Mouse (Mus musculus) common myeloid progenitor, adult 5-6 weeks (primary cell): ENCODE data around the gene Ap2s1. TPM values are rescaled to one million over a fixed set of nuclear protein-coding genes. Genes with fewer than 3 reads are reported as not detected.

Experiments used
- ATAC-seq: replicated peaks from 2 replicates; pipeline ENCODE4 v1.8.0; 2016; ENCODE audit warnings: low read depth, mild to moderate bottlenecking, moderate TSS enrichment, inconsistent platforms; ENCODE audit not compliant: poor library complexity, severe bottlenecking
- total RNA-seq: library from RNA; stranded (forward); fragments of 200-1000, 187-1606 nt; gene quantifications from 2 replicates; pipeline ENCODE4 v1.2.3, GENCODE M21; 2017

The Ap2s1 gene
- total RNA-seq, 1 experiment from 2014 or later = 72.4 TPM

- ATAC-seq = no peak
These were observed 47.4 kb downstream of the Ap2s1 start for GRCm38 (mm10) chr7:16785541-16786083.

DNA sequence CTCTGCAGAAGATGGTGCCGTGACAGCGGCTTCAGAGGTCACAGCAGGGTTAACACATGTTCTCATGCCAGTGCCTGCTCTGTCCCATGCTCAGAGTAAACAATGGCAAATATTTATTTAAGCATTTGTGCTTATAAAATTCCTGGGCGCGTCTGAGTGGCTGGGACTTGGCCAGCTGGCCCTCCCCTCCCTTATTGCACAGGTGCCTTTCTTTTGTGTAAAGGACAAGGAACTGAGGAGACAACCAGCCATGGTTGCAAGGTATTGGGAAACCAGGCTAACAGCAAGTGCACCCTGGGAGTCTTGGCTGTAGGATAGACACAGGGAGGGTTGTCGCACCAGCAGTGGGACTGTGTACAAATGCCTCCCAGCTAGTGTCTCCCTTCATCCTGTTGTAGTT, 54.1 kb downstream of the Ap2s1 start:
- no peak for ATAC-seq

DNA sequence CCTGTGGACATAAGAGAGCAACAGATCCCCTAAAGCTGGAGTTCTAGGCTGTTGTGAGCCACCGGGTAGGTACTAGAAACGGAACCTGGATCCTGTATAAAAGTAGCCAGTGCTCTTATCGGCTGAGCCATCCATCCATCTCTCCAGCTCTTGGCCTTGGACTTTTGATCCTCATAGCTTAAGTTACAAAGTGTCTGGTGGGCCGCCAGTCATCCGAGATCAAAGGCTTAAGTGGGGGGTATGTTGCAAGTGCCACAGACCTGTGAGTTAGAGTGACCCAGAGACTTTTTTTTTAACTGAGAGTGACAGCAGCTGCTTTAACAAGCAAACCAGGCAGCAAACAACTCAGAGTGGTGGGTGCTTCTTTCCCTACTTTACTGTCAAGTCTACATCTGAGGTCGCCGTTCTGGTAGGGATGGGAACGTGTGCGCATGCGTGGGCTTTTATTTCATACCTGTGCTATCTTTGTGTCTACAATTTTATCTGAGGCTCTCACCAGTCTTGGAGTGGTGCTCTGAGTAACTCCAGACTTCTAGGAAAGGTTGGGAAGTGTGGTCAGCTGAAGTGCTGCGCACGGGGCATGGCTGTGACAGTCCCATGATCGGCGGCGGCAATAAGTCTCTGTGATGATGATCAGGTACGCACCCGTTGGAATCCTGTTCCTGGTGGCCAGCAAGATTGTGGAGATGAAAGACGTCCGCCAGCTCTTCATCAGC, 55.0 kb downstream of the Ap2s1 start:
- no peak for ATAC-seq

GRCm38 (mm10) chr7:16794886-16795285, 56.7 kb downstream of the Ap2s1 start:
- no peak for ATAC-seq

Other genes starting within 250 kb of the Ap2s1 start
- gene Arhgap35, start 123.4 kb upstream of the Ap2s1 start, total RNA-seq = 13.9 and 15.9 TPM in 2 replicates
- not detected in 2 replicates for gene Ceacam15, start 62.7 kb upstream of the Ap2s1 start, total RNA-seq
- gene Ceacam9, start 16.5 kb upstream of the Ap2s1 start, total RNA-seq = not detected in 2 replicates
- 30.6 and 51.4 TPM in 2 replicates for gene Slc1a5, start 42.9 kb downstream of the Ap2s1 start, total RNA-seq
- gene Strn4, start 77.5 kb downstream of the Ap2s1 start, total RNA-seq = 50.2 and 51.1 TPM in 2 replicates
- 9.1 and 11.4 TPM in 2 replicates for gene Fkrp, start 78.3 kb downstream of the Ap2s1 start, total RNA-seq
- 7.0 and 12.9 TPM in 2 replicates for gene Prkd2, start 104.5 kb downstream of the Ap2s1 start, total RNA-seq
- gene Dact3, start 136.9 kb downstream of the Ap2s1 start, total RNA-seq = 0.14 and 1.1 TPM in 2 replicates
- gene Gng8, start 153.4 kb downstream of the Ap2s1 start, total RNA-seq = 3.1 TPM in 1 of 2 replicates, not detected in the other
- 0.10 and 0.73 TPM in 2 replicates for gene Ptgir, start 168.1 kb downstream of the Ap2s1 start, total RNA-seq
- 512 and 545 TPM in 2 replicates for gene Calm3, start 185.7 kb downstream of the Ap2s1 start, total RNA-seq
- gene Pnmal2, start 206.3 kb downstream of the Ap2s1 start, total RNA-seq = not detected in 2 replicates
- 0.09 TPM in 1 of 2 replicates, not detected in the other for gene Pnmal1, start 221.3 kb downstream of the Ap2s1 start, total RNA-seq
- gene Gm42372, start 244.7 kb downstream of the Ap2s1 start, total RNA-seq = 0.37 TPM in 1 of 2 replicates, not detected in the other